Mouse (Mus musculus) right cerebral cortex, postnatal 10 days (tissue): ENCODE measurements around the gene Abi3.

ENCODE experiments used
- DNase-seq, 2 experiments: peaks; one replicate each; pipeline ENCODE4 v3.0.0; 2021; ENCODE audit warnings: low spot score in 2 of 2

The Abi3 gene

GRCm38 (mm10) chr11:95786511-95786910, 55.8 kb downstream of the Abi3 start:
- DNase-seq, result no peak

GRCm38 (mm10) chr11:95785675-95786074, 56.6 kb downstream of the Abi3 start:
- no peak for DNase-seq

DNA sequence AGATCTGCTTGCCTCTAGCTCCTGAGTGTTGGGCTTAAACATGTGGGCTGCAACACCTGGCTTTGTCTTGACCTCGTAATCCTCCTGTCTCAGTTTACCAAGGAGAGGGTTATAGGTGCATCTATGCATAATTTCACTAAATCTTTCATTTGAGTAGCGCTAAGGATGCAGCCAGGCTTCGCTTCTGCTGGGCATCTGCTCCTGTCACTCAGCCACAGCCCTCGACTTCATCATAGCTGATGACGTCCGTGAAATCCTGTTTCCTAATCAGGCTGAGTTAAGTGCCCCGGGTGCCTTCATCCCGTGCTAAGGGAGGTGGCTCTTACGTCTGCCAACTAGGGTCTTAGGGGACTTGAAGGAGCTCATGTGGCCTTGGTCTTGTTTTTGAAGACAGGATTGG, 58.3 kb downstream of the Abi3 start:
- no peak for DNase-seq

GRCm38 (mm10) chr11:95783457-95783856, 58.8 kb downstream of the Abi3 start:
- DNase-seq, result no peak

- no peak for DNase-seq
These were observed 60.7 kb downstream of the Abi3 start for GRCm38 (mm10) chr11:95781557-95781956.

- no peak for DNase-seq
These were observed 61.8 kb downstream of the Abi3 start for GRCm38 (mm10) chr11:95780480-95780879.
